Mouse (Mus musculus): Measurements from ENCODE around the gene Dgkh. TPM values are rescaled to one million over a fixed set of nuclear protein-coding genes. Genes with fewer than 3 reads are reported as not detected.

The Dgkh gene
- polyA plus RNA-seq, 1 experiment, result not detected

DNA sequence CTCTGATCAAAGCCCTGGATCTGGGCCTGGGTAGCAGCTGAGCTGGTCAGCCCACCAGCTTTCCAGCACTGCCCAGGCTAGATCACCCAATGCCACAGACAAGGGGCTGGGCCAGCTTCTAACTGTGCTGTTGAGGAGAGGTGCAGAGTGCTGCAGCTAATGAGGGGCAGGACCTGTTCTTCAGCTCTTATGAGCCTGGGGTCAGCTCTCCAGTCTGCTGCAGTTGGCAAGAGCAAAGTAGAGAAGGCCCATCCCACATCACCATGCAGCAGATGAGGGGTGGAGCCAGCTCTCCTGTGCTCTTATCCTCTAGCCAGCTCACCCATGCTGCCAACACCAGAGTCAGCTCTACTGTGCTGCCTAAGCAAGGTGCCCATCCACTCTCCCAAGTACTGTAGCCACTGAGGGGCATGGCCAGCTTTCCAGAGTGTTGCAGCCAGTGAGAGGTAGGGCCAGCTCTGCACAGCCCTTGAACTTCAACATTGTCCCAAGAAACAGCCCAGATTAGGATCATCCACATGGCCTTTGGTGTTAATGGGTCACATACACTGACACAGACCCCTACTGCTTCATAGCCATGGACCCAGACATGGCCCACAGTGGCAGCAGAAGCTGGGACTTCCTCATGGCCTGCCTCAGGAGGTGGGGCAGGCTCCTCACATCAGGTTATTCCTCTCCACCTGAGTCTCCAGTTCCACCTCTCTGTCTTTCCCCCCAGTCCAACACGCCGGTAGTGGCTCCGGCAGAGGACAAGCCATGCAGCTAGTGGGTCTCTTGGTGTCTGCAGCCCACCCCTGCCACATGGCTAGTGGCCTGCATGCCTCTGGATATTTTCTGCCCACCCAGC, 206.7 kb downstream of the Dgkh start:
- no peak for TF ChIP-seq POLR2A (IDR thresholded peaks at IDR 0.05; ENCODE audit: insufficient read depth, low read depth, low read length)
- no peak for TF ChIP-seq CTCF (IDR thresholded peaks at IDR 0.05; ENCODE audit: insufficient read depth, low read depth, low read length)
- no peak overlapping the region for H3K4me3 ChIP-seq (ENCODE audit: insufficient read depth, low read depth, low read length)
- 99% methylated on average over 3 of the region's 3 CpGs for WGBS
- H3K27ac ChIP-seq (ENCODE audit: insufficient read depth, low read depth, low read length), result no peak overlapping the region
- H3K4me1 ChIP-seq (ENCODE audit: control insufficient read depth, insufficient read depth, low read length), result peaks cover 12% of the 10 kb centered on the region

- no peak for TF ChIP-seq CTCF (IDR thresholded peaks at IDR 0.05; ENCODE audit: insufficient read depth, low read depth, low read length)
- no peak for TF ChIP-seq POLR2A (IDR thresholded peaks at IDR 0.05; ENCODE audit: insufficient read depth, low read depth, low read length)
- no peak overlapping the region for H3K27ac ChIP-seq (ENCODE audit: insufficient read depth, low read depth, low read length)
- WGBS, result 89% methylated on average over 2 of the region's 2 CpGs
- no peak overlapping the region for H3K4me3 ChIP-seq (ENCODE audit: insufficient read depth, low read depth, low read length)
- peaks cover 12% of the 10 kb centered on the region for H3K4me1 ChIP-seq (ENCODE audit: control insufficient read depth, insufficient read depth, low read length)
These were observed 207.5 kb downstream of the Dgkh start for GRCm38 (mm10) chr14:78525059-78525458.

DNA sequence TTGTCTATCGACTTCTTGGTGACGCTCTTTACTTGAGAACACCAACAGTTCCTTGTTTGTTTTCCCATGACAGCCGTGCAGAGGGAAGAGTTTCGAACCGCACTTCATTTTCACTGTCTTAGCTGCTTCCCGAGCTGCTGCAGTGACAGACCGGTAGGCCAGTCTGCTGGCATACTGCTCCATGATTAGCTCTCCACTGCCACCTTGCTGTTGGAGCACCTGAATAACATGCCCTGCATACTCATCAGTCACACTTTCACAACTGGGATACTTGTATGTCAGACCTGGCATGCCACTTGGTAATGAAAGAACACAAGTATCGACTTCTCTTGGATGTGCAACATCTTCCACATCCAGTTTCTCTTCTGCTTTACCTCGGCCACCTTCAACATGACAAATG, 221.9 kb downstream of the Dgkh start:
- Histone ChIP-seq H3K27ac (ENCODE audit: insufficient read depth, low read depth, low read length) (no peak overlapping the region), H3K4me3 (ENCODE audit: insufficient read depth, low read depth, low read length) (no peak overlapping the region), H3K4me1 (ENCODE audit: control insufficient read depth, insufficient read depth, low read length) (no peaks in the 10 kb centered on the region)
- TF ChIP-seq CTCF (IDR thresholded peaks at IDR 0.05; ENCODE audit: insufficient read depth, low read depth, low read length), result no peak
- no peak for TF ChIP-seq POLR2A (IDR thresholded peaks at IDR 0.05; ENCODE audit: insufficient read depth, low read depth, low read length)
- WGBS, result 76% methylated on average over 9 of the region's 9 CpGs

- Histone ChIP-seq H3K4me3 (ENCODE audit: insufficient read depth, low read depth, low read length) (no peak overlapping the region), H3K4me1 (ENCODE audit: control insufficient read depth, insufficient read depth, low read length) (no peaks in the 10 kb centered on the region), H3K27ac (ENCODE audit: insufficient read depth, low read depth, low read length) (no peak overlapping the region)
- TF ChIP-seq POLR2A (IDR thresholded peaks at IDR 0.05; ENCODE audit: insufficient read depth, low read depth, low read length), result no peak
- TF ChIP-seq CTCF (IDR thresholded peaks at IDR 0.05; ENCODE audit: insufficient read depth, low read depth, low read length), result no peak
- WGBS, result 90% methylated on average over 6 of the region's 6 CpGs
These were observed 222.8 kb downstream of the Dgkh start for GRCm38 (mm10) chr14:78509791-78510190.

Other genes with a start within 250 kb of the Dgkh start
- gene Akap11, start 196.0 kb downstream of the Dgkh start, polyA plus RNA-seq (2012; ENCODE audit: insufficient read depth, insufficient read length, low replicate concordance, missing spikeins), result 69.6 TPM in 1 of 2 replicates, not detected in the other
- 75.9 TPM in 1 of 2 replicates, not detected in the other for gene Vwa8, start 116.3 kb upstream of the Dgkh start, polyA plus RNA-seq (2012; ENCODE audit: insufficient read depth, insufficient read length, low replicate concordance, missing spikeins)

All from olfactory bulb, adult 2 months (tissue).